In the genomic region with DNA sequence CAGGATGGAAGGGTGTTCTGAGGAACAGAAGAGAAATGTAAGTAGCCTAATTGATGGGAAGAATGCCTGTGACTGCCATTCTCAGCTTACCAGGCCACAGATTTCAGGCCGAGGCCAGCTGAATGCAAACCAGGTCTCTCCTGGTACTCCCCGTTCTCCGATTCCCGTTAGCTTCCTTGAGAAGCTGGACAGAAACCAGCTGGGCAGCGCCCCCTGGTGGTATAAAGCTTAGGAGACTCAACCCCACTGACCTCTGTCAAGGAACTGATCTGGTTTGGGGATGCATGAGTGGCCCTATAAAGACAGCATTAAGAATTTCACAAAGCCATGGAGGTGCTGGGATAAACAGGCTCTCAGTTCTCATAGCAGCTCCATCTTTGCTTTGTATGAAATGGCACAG, we compare ENCODE assay signal across 7 mouse cellular contexts. TPM values are rescaled to one million over a fixed set of nuclear protein-coding genes. Genes with fewer than 3 reads are reported as not detected.
DNase-seq lines count a peak whose midpoint lies in the region; ATAC-seq and TF ChIP-seq lines count a peak whose summit lies in the region.

No protein-coding gene starts in this region.

- peak; percentile 85 for DNase-seq in ES-E14 (ENCODE audit: low read depth, low spot score)
- peak; percentile 91 for DNase-seq in adrenal gland, postnatal 25 days
- peak; percentile 92 for DNase-seq in embryonic facial prominence, embryonic 10.5 days (ENCODE audit: low spot score)
- DNase-seq in heart, postnatal 10 days = peak; percentile 90 to 94
- DNase-seq in layer of hippocampus, postnatal 36 days = peak; percentile 68 to 77
- DNase-seq in spleen, adult 12 weeks (ENCODE audit: low spot score) = peak; percentile 58

- H3K27me3 ChIP-seq in embryonic facial prominence, embryonic 10.5 days (replicated peaks; ENCODE audit: low read depth, poor library complexity, severe bottlenecking) = peaks cover 83% of the 10 kb centered on the region

- H3K27ac ChIP-seq in ES-E14 (ENCODE audit: insufficient read depth, low read depth, low read length, poor library complexity, severe bottlenecking) = no peak overlapping the region
- H3K27ac ChIP-seq in embryonic facial prominence, embryonic 10.5 days (replicated peaks) = no peak overlapping the region

- H3K9ac ChIP-seq in ES-E14 (ENCODE audit: insufficient read depth, low read depth, low read length, poor library complexity, severe bottlenecking) = no peak overlapping the region

- 0% methylated on average over 5 of the region's 5 CpGs for WGBS in embryonic facial prominence, embryonic 10.5 days

- intact Hi-C loops in heart, postnatal 10 days (cut with DNase I) = loop anchor here (1.0 kb wide), 3 partner anchors 21 to 51 kb away; no protein-coding TSS in a partner anchor

- no peak overlapping the region for H3K4me3 ChIP-seq in ES-E14 (ENCODE audit: insufficient read depth in 1 of 2, low read depth in 1 of 2, low read length in 2 of 2, poor library complexity in 1 of 2, severe bottlenecking in 1 of 2)
- H3K4me3 ChIP-seq in embryonic facial prominence, embryonic 10.5 days = no peak overlapping the region

- H3K9me3 ChIP-seq in ES-E14 (ENCODE audit: control insufficient read depth, insufficient read depth, low read depth, low read length) = no peaks in the 10 kb centered on the region
- H3K9me3 ChIP-seq in embryonic facial prominence, embryonic 10.5 days = no peaks in the 10 kb centered on the region

- in situ Hi-C loops in ES-E14 (cut with MboI; ENCODE audit: low sequenced_read_pairs in 2 of 2, unreplicated experiment in 2 of 2) = loop anchor here in 1 of 2 experiments (10.0 kb wide), 1 partner anchor 52 kb away; no protein-coding TSS in a partner anchor

- ATAC-seq in megakaryocyte progenitor cell, adult 5-6 weeks (replicated peaks; ENCODE audit: poor library complexity) = peak; percentile 57

- H3K36me3 ChIP-seq in ES-E14 (ENCODE audit: control insufficient read depth, insufficient read depth, low read length, poor library complexity, severe bottlenecking) = no peaks in the 10 kb centered on the region
- H3K36me3 ChIP-seq in embryonic facial prominence, embryonic 10.5 days (replicated peaks) = no peaks in the 10 kb centered on the region

- H3K4me1 ChIP-seq in ES-E14 (ENCODE audit: control insufficient read depth in 2 of 2, insufficient read depth in 2 of 2, low read length in 2 of 2, poor library complexity in 1 of 2) = no peaks in the 10 kb centered on the region
- peaks cover 71% of the 10 kb centered on the region for H3K4me1 ChIP-seq in embryonic facial prominence, embryonic 10.5 days

TF ChIP-seq in ES-E14, 5 proteins besides CTCF, POLR2A, EP300 and RAD21:
- peak; percentile 55; the same call in 1 of the 2 replicates for TF ChIP-seq ZC3H11A (IDR thresholded peaks at IDR 0.05; ENCODE audit: borderline replicate concordance, low read depth, low read length)
- TF ChIP-seq MAFK (IDR thresholded peaks at IDR 0.05; ENCODE audit: insufficient read depth, low read depth, low read length) = no peak

RNA-seq across cellular contexts. Expression of gene Atoh8, which starts 1.7 kb away (rescaled TPM):
- 1.0 TPM in 1 of 2 replicates, not detected in the other for total RNA-seq in ES-E14 (2012; rRNA removed)
- 2.2 and 3.3 TPM in 2 replicates for total RNA-seq in adrenal gland, postnatal 25 days (2021)
- 17.7 and 21.4 TPM in 2 replicates for polyA plus RNA-seq in embryonic facial prominence, embryonic 10.5 days (2016; fragmentation: Nextera tagmentation; extraction: Ambion mirVana)
- total RNA-seq in heart, postnatal 10 days (2021) = 1 to 10 TPM; 8.6 TPM
- 1 to 10 TPM; 2.2 to 3.4 TPM for total RNA-seq in layer of hippocampus, postnatal 36 days (2021)
- not detected in 2 replicates for total RNA-seq in megakaryocyte progenitor cell, adult 5-6 weeks (2015)
- total RNA-seq in megakaryocyte progenitor cell, adult 5-6 weeks (2017) = not detected in 2 replicates
